Mouse (Mus musculus) stomach, embryonic 15.5 days (tissue): Measurements from ENCODE around the gene Amhr2. TPM values are rescaled to one million over a fixed set of nuclear protein-coding genes. Genes with fewer than 3 reads are reported as not detected.
A peak's percentile ranks its signal among the peaks of the same experiment; 100 is the strongest.

ENCODE experiments used
- ATAC-seq: fragments of 200-750 bp; cut with Nextera tagmentation; 2 replicates; pipeline ENCODE4 v1.8.0; 2017; ENCODE audit warnings: low read depth, moderate number of reproducible peaks, moderate TSS enrichment; ENCODE audit not compliant: insufficient read depth, low FRiP score
- H3K27ac ChIP-seq: fragments of 300-500 bp; sonication (generic); 2 replicates; pipeline ENCODE4 v1.5.1; 2015; ENCODE audit warnings: mild to moderate bottlenecking, inconsistent platforms
- H3K27me3 ChIP-seq: fragments of 300-500 bp; sonication (generic); replicated peaks from 2 replicates; pipeline ENCODE4 v1.6.1; 2015; ENCODE audit warnings: inconsistent platforms
- H3K36me3 ChIP-seq: fragments of 300-500 bp; sonication (generic); 2 replicates; pipeline ENCODE4 v1.6.1; 2015; ENCODE audit warnings: inconsistent platforms
- H3K4me1 ChIP-seq: fragments of 300-500 bp; sonication (generic); 2 replicates; pipeline ENCODE4 v1.6.1; 2015; ENCODE audit warnings: inconsistent platforms
- H3K4me2 ChIP-seq: fragments of 300-500 bp; sonication (generic); 2 replicates; pipeline ENCODE4 v1.6.1; 2015; ENCODE audit warnings: mild to moderate bottlenecking, inconsistent platforms
- H3K4me3 ChIP-seq: fragments of 300-500 bp; sonication (generic); replicated peaks from 2 replicates; pipeline ENCODE4 v1.5.1; 2015; ENCODE audit warnings: inconsistent platforms
- H3K9ac ChIP-seq: fragments of 300-500 bp; sonication (generic); 2 replicates; pipeline ENCODE4 v1.6.1; 2015; ENCODE audit warnings: inconsistent platforms
- H3K9me3 ChIP-seq: fragments of 300-500 bp; sonication (generic); 2 replicates; pipeline ENCODE4 v1.6.1; 2016; ENCODE audit warnings: inconsistent platforms
- WGBS: fragments of 180-500 bp; shearing (Covaris S2); methylation state at CpG from one replicate; pipeline ENCODE4 v1.1.7; 2015; 5-methylcytosine and 5-hydroxymethylcytosine counted together
- polyA plus RNA-seq: library from polyadenylated mRNA; unstranded; fragments of >200 nt; fragmentation: Nextera tagmentation; extraction: Ambion mirVana; gene quantifications from 2 replicates; pipeline ENCODE4 v1.2.1, GENCODE M21; 2015

Amhr2 gene
- polyA plus RNA-seq, 1 experiment from 2014 or later = 0.90 TPM

DNA sequence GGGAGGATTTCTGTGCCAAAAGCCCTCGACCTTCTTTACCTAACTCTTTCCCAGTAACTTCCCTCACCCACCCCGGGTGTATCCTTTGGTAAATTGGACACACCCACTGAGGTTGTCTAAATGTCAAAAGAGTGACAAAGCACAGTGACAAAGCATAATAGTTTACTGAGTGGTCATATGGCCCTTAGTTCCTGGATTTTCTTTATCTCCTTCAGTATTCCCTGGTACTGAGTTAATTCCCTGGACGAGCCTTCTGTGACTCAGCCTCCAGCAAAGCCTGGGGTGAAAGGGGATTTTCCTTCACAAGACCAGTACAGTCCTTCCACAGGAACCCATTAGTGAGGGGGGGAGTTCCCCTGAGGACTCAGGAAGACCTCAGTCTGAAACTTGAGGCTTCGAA is 15.8 kb downstream of the Amhr2 start:
- ATAC-seq = no peak
- Histone ChIP-seq H3K4me1 (no peaks in the 10 kb centered on the region; the same call in 1 of the 2 replicates), H3K4me2 (peak overlapping the region; percentile 69), H3K27ac (peak overlapping the region; percentile 51; the same call in 1 of the 2 replicates), H3K4me3 (peak overlapping the region; percentile 53; the same call in 1 of the 2 replicates), H3K9ac (no peak overlapping the region), H3K27me3 (no peaks in the 10 kb centered on the region), H3K36me3 (no peaks in the 10 kb centered on the region), H3K9me3 (no peaks in the 10 kb centered on the region)
- WGBS = 38% methylated on average over 4 of the region's 4 CpGs

GRCm38 (mm10) chr15:102461430-102462075 is 16.4 kb downstream of the Amhr2 start:
- Histone ChIP-seq H3K27ac (peak overlapping the region; percentile 51; the same call in 1 of the 2 replicates), H3K4me2 (peak overlapping the region; percentile 69; the same call in 1 of the 2 replicates), H3K4me1 (no peaks in the 10 kb centered on the region; the same call in 1 of the 2 replicates), H3K4me3 (no peak overlapping the region), H3K9ac (no peak overlapping the region), H3K27me3 (no peaks in the 10 kb centered on the region), H3K9me3 (no peaks in the 10 kb centered on the region), H3K36me3 (no peaks in the 10 kb centered on the region)
- 74% methylated on average over 9 of the region's 9 CpGs for WGBS
- no peak for ATAC-seq

DNA sequence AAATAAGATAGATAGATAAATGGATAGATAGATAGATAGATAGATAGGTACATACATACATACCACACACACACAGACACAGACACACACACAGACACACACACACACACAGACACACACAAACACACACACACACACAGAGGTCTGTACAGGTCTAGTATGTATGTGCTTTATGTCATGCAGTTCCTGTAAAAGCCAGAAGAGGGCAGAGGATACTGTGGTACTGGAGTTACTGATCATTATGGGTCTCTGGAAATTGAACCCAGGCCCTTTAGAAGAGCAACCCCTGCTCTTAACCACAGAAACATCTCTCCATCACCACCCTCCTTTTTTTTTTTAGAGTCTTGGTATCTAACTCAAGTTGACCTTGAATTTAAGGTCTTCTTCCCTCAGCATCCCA is 18.5 kb downstream of the Amhr2 start:
- H3K9me3 ChIP-seq = no peaks in the 10 kb centered on the region
- ATAC-seq = no peak
- no peak overlapping the region for H3K4me3 ChIP-seq
- H3K27ac ChIP-seq = no peak overlapping the region
- H3K9ac ChIP-seq = no peak overlapping the region
- no peaks in the 10 kb centered on the region for H3K27me3 ChIP-seq
- H3K4me2 ChIP-seq = no peak overlapping the region
- no peaks in the 10 kb centered on the region for H3K36me3 ChIP-seq
- H3K4me1 ChIP-seq = no peaks in the 10 kb centered on the region; the same call in 1 of the 2 replicates

DNA sequence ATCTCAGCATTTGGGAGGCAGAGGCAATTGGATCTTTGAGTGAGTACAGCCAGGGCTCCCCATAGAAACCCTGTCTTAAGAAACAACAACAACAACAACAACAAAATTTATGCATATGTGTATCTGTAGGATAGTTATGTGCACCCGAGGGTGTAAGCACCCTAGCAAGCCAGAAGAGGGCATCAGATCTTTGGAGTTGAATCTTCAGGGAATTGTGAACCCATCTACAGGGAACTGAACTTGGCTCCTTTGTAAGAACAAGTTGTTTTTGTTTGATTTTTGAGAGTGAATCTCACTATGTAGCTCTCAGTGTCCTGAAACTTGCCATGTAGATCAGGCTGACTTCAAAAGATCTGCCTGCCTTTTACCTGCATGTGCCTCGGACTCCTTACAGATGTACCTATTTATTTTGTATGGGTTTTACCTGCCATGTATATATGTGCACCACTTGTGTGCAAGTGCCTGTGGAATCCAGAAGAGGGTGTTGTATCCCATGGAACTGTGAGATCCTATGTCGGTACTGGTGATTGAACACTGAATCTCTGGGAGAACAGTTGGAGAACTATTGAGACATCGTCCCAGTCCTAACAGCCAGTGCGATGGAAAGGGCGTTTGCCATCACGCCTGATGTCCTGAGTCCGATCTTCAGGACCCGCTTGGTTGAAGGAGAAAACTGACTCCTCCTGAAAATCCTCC is 23.7 kb downstream of the Amhr2 start:
- no peaks in the 10 kb centered on the region for H3K27me3 ChIP-seq
- H3K27ac ChIP-seq = no peak overlapping the region
- H3K4me3 ChIP-seq = no peak overlapping the region
- WGBS = 93% methylated on average over 9 of the region's 9 CpGs
- 0 out of 2 replicates have a peak, but pooled peaks cover 4% of the 10 kb centered on the region for H3K36me3 ChIP-seq
- H3K4me1 ChIP-seq = peaks cover 3% of the 10 kb centered on the region; the same call in 1 of the 2 replicates
- no peak for ATAC-seq
- no peak overlapping the region for H3K4me2 ChIP-seq
- H3K9ac ChIP-seq = no peak overlapping the region
- no peaks in the 10 kb centered on the region for H3K9me3 ChIP-seq

- Histone ChIP-seq H3K9ac (peak within 1 kb of the TSS; percentile 93), H3K4me3 (peak within 1 kb of the TSS; percentile 88), H3K27me3 (no peaks in the 10 kb centered on the region), H3K4me1 (peaks cover 3% of the 10 kb centered on the region; the same call in 1 of the 2 replicates), H3K36me3 (peaks cover 11% of the 10 kb centered on the region; the same call in 1 of the 2 replicates), H3K9me3 (no peaks in the 10 kb centered on the region), H3K27ac (peak within 1 kb of the TSS; percentile 97), H3K4me2 (peak within 1 kb of the TSS; percentile 58)
- peak; percentile 100 for ATAC-seq
- WGBS = under 1% methylated on average over 27 of the region's 40 CpGs
These were observed 25.0 kb downstream of the Amhr2 start, which contains the start of gene Pcbp2 for GRCm38 (mm10) chr15:102470183-102470604. Gene Pcbp2, plus strand, starts transcription at chr15:102470539.

DNA sequence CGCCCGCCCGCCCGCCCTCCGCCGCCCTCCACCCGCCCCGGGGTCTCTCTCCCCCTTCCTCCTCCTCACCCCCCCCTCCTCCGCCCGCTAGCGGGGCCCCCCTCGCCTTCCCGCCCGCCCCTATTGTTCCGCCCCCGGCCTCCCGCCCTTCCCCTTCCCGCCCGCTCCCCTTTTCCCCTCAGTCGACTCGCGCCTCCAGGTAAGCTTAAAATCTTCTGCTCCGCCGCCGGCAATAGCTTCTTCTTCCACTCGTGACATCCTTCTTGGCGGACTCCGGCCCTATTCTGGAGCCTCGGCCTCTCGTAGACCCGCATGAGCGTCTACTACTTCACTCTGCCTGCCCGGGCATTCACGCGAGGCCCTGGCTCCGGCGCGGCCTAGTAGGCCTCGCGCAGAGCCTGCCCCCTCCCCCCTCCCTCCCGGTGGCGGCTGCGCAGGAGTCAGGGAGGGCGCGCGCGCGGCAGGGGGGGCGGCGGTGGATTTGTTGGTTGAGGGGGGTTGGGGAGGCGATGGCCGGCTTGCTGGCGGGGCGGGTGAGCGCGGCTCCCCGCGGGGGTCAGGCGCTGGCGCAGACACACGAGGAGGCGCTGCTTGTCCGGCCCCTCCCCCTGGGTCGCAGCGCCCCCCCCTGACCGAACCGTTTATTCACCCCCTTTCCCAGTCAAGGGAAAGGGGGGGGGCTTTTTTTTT is 25.6 kb downstream of the Amhr2 start:
- 1% methylated on average over 38 of the region's 67 CpGs for WGBS
- H3K27ac ChIP-seq = peak overlapping the region; percentile 97
- H3K9ac ChIP-seq = peak overlapping the region; percentile 93
- H3K36me3 ChIP-seq = peaks cover 17% of the 10 kb centered on the region
- H3K4me2 ChIP-seq = peak overlapping the region; percentile 58
- H3K4me1 ChIP-seq = peaks cover 3% of the 10 kb centered on the region; the same call in 1 of the 2 replicates
- H3K9me3 ChIP-seq = no peaks in the 10 kb centered on the region
- peak overlapping the region; percentile 88 for H3K4me3 ChIP-seq
- ATAC-seq = peak; percentile 54
- no peaks in the 10 kb centered on the region for H3K27me3 ChIP-seq

GRCm38 (mm10) chr15:102471295-102471645 is 26.1 kb downstream of the Amhr2 start:
- Histone ChIP-seq H3K36me3 (peaks cover 22% of the 10 kb centered on the region), H3K4me3 (peak overlapping the region; percentile 88), H3K27ac (peak overlapping the region; percentile 97), H3K4me1 (peaks cover 3% of the 10 kb centered on the region; the same call in 1 of the 2 replicates), H3K27me3 (no peaks in the 10 kb centered on the region), H3K4me2 (peak overlapping the region; percentile 58), H3K9ac (peak overlapping the region; percentile 93), H3K9me3 (no peaks in the 10 kb centered on the region)
- ATAC-seq = no peak
- under 1% methylated on average over 10 of the region's 10 CpGs for WGBS

DNA sequence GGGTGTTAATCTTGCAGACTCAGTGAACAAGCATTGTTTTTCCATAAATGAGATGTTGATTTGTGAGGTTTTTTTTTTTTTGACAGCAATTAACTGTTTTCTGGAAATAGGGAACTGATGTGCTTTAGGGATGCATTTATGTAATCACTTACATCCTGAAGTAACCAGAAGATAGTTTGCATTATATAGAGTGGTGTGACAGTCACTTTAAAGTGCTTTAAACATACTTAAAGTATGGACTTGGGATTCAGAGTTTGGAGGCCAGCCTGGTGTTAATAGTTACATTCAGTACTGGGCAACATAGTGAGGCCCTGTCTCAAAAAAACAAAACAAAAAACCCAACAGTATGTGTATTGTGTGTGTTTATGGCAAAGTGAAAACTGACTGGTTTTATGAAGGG is 26.6 kb downstream of the Amhr2 start:
- Histone ChIP-seq H3K4me2 (peak overlapping the region; percentile 58), H3K27me3 (no peaks in the 10 kb centered on the region), H3K36me3 (peaks cover 25% of the 10 kb centered on the region), H3K4me1 (peaks cover 3% of the 10 kb centered on the region; the same call in 1 of the 2 replicates), H3K9me3 (no peaks in the 10 kb centered on the region), H3K4me3 (peak overlapping the region; percentile 88; the same call in 1 of the 2 replicates), H3K9ac (no peak overlapping the region), H3K27ac (no peak overlapping the region)
- ATAC-seq = no peak

DNA sequence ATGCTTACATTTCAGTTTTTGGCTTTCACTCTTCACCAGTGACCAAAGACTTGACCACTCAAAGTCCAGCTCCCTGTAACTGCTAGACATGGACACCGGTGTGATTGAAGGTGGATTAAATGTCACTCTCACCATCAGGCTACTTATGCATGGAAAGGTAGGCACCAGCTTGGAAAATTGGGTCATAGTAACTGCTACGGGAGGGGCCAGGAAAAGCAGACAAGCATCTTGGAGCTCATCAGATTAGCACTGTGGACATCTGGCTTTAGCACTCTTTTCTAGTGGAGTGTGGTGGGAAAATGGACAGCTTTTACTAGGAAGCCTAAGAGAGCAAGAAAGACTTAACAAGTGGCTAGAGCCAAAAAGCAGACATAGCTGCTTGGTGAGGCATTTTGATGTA is 28.1 kb downstream of the Amhr2 start:
- no peaks in the 10 kb centered on the region for H3K27me3 ChIP-seq
- H3K36me3 ChIP-seq = peaks cover 32% of the 10 kb centered on the region
- H3K4me2 ChIP-seq = no peak overlapping the region
- peaks cover 3% of the 10 kb centered on the region; the same call in 1 of the 2 replicates for H3K4me1 ChIP-seq
- no peak overlapping the region for H3K27ac ChIP-seq
- H3K9me3 ChIP-seq = no peaks in the 10 kb centered on the region
- H3K4me3 ChIP-seq = no peak overlapping the region
- 67% methylated on average over 2 of the region's 2 CpGs for WGBS
- ATAC-seq = no peak
- no peak overlapping the region for H3K9ac ChIP-seq

- WGBS = 88% methylated on average over 2 of the region's 2 CpGs
- H3K9me3 ChIP-seq = no peaks in the 10 kb centered on the region
- no peak overlapping the region for H3K27ac ChIP-seq
- no peak for ATAC-seq
- peaks cover 34% of the 10 kb centered on the region for H3K36me3 ChIP-seq
- peaks cover 3% of the 10 kb centered on the region; the same call in 1 of the 2 replicates for H3K4me1 ChIP-seq
- no peak overlapping the region for H3K4me2 ChIP-seq
- no peaks in the 10 kb centered on the region for H3K27me3 ChIP-seq
- H3K4me3 ChIP-seq = no peak overlapping the region
- H3K9ac ChIP-seq = no peak overlapping the region
These were observed 29.4 kb downstream of the Amhr2 start for GRCm38 (mm10) chr15:102474520-102474919.

GRCm38 (mm10) chr15:102483136-102483535 is 38.0 kb downstream of the Amhr2 start:
- Histone ChIP-seq H3K9me3 (no peaks in the 10 kb centered on the region), H3K36me3 (peaks cover 49% of the 10 kb centered on the region), H3K4me1 (no peaks in the 10 kb centered on the region), H3K9ac (no peak overlapping the region), H3K4me3 (no peak overlapping the region), H3K27ac (no peak overlapping the region), H3K4me2 (no peak overlapping the region), H3K27me3 (no peaks in the 10 kb centered on the region)
- ATAC-seq = no peak
- 86% methylated on average over 3 of the region's 3 CpGs for WGBS
